Mouse (Mus musculus) liver, embryonic 11.5 days (tissue): ENCODE measurements around the gene Adamts2. TPM values are rescaled to one million over a fixed set of nuclear protein-coding genes. Genes with fewer than 3 reads are reported as not detected.

Experiments used
- ATAC-seq: fragments of 200-750 bp; cut with Nextera tagmentation; replicated peaks from 2 replicates; pipeline ENCODE4 v1.8.0; 2017; ENCODE audit warnings: moderate number of reproducible peaks, mild to moderate bottlenecking, moderate TSS enrichment, moderate library complexity; ENCODE audit not compliant: low FRiP score
- DNase-seq: peaks from one replicate; pipeline ENCODE4 v3.0.0-alpha.2; 2017; ENCODE audit warnings: low spot score
- H3K27ac ChIP-seq: fragments of 300-500 bp; sonication (generic); 2 replicates; pipeline ENCODE4 v1.5.1; 2014; ENCODE audit warnings: mild to moderate bottlenecking, low read depth, low read length, control low read depth
- H3K27me3 ChIP-seq: fragments of 300-500 bp; sonication (generic); replicated peaks from 2 replicates; pipeline ENCODE4 v1.6.1; 2014; ENCODE audit warnings: low read length, mixed read lengths; ENCODE audit not compliant: control insufficient read depth, insufficient read depth
- H3K36me3 ChIP-seq: fragments of 300-500 bp; sonication (generic); 2 replicates; pipeline ENCODE4 v1.6.1; 2014; ENCODE audit warnings: mild to moderate bottlenecking, low read length, moderate library complexity, mixed read lengths; ENCODE audit not compliant: control insufficient read depth, insufficient read depth
- H3K4me1 ChIP-seq: fragments of 300-500 bp; sonication (generic); replicated peaks from 2 replicates; pipeline ENCODE4 v1.6.1; 2014; ENCODE audit warnings: low read length, mixed read lengths; ENCODE audit not compliant: control insufficient read depth, insufficient read depth
- H3K4me2 ChIP-seq: fragments of 300-500 bp; sonication (generic); 2 replicates; pipeline ENCODE4 v1.6.1; 2014; ENCODE audit warnings: mild to moderate bottlenecking, control low read depth, moderate library complexity
- H3K4me3 ChIP-seq: fragments of 300-500 bp; sonication (generic); 2 replicates; pipeline ENCODE4 v1.5.1; 2014; ENCODE audit warnings: low read depth, low read length, control low read depth
- H3K9ac ChIP-seq: fragments of 300-500 bp; sonication (generic); 2 replicates; pipeline ENCODE4 v1.6.1; 2014; ENCODE audit warnings: low read depth, low read length, control low read depth
- H3K9me3 ChIP-seq: fragments of 300-500 bp; sonication (generic); 2 replicates; pipeline ENCODE4 v1.6.1; 2016; ENCODE audit warnings: low read length, inconsistent platforms, mixed read lengths; ENCODE audit not compliant: control insufficient read depth
- WGBS: fragments of 180-500 bp; shearing (Covaris S2); extraction: QIAGEN DNeasy Blood & Tissue Kit; methylation state at CpG from one replicate; pipeline ENCODE4 v1.1.7; 2014; 5-methylcytosine and 5-hydroxymethylcytosine counted together
- polyA plus RNA-seq: library from polyadenylated mRNA; unstranded; fragments of >200 nt; fragmentation: Nextera tagmentation; extraction: Ambion mirVana; gene quantifications from 2 replicates; pipeline ENCODE4 v1.2.1, GENCODE M21; 2014

Adamts2 gene
- polyA plus RNA-seq, 1 experiment from 2014 or later, result 4.2 TPM

DNA sequence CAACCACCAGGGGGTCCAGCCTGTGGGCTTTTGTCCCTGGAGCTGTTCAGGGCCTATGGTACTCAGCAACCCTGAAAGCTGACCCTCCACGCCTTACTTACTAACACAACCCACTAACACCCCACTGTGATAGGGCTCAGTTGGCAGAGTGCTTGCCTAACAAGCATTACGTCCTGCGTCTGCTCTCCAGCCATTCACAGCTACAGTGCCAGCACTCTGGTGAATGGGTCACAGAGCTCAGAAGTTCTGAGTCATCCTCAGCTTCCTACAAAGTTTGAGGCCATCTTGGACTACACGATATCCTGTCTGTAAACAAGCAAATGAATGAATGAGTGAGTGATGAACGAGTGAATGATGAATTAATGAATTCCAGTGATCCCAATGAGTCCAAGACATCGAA is 118.5 kb downstream of the Adamts2 start:
- Histone ChIP-seq H3K4me3 (no peak overlapping the region), H3K4me2 (no peak overlapping the region), H3K36me3 (no peaks in the 10 kb centered on the region), H3K27me3 (no peaks in the 10 kb centered on the region), H3K9ac (no peak overlapping the region), H3K27ac (no peak overlapping the region), H3K4me1 (no peaks in the 10 kb centered on the region), H3K9me3 (no peaks in the 10 kb centered on the region)
- no peak for ATAC-seq
- DNase-seq, result no peak
- 78% methylated on average over 6 of the region's 6 CpGs for WGBS

DNA sequence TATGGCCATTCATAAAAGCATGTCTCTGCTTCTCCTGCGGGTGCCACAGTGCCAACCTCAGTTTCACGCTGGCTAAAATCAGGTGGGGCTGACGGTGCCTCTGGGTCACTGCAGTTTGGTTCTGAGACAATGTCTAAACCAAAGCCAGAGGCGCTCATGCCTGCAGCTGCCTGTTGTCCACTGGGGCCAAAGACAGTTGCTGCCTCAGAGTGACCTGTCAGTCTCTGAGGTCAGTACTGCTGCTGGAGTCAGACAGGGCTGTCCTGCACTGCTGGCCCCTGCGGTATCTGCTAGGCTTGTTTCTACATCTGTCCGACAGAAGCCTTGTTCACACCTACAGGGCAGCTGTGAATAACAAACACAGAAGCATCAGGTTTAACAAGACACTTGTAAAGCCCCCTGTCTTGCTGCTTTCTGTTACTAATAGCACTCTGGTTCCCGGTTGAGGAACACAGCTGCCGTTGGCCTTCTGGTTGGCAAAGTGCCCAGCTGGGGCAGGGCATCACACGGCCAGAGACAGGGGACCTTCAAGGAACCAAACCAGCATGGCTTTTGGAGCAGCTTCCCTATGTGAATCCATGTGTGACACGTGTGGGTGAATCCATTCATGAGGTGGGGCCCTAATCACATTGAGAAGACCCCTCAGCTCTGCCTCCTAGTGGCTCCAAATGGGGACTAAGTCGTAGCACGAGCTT is 119.1 kb downstream of the Adamts2 start:
- DNase-seq (no peak), ATAC-seq (no peak)
- 62% methylated on average over 12 of the region's 12 CpGs for WGBS
- no peaks in the 10 kb centered on the region for H3K4me1 ChIP-seq
- no peak overlapping the region for H3K9ac ChIP-seq
- H3K9me3 ChIP-seq, result no peaks in the 10 kb centered on the region
- H3K4me2 ChIP-seq, result no peak overlapping the region
- no peaks in the 10 kb centered on the region for H3K36me3 ChIP-seq
- no peak overlapping the region for H3K27ac ChIP-seq
- H3K27me3 ChIP-seq, result no peaks in the 10 kb centered on the region
- H3K4me3 ChIP-seq, result no peak overlapping the region

DNA sequence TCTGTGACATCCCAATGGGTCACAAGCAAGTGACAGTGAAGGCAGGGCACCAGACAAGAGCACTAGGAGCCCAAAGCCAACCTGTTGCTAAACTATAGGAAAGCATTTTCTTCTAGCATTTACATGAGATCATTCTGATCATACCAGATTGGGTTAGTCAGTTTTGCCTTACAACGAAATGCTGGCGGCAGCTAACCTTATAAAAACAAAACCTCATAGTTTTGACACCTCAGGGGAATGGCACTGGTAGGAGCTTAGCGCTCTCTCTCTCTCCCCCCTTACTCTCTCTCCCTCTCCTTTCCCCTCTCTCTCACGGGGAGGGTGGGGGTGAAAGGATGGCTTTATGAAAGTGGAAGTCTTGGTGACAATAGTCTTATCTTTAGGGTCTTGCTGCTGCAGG is 123.7 kb downstream of the Adamts2 start:
- WGBS, result 72% methylated on average over 4 of the region's 4 CpGs
- DNase-seq (no peak), ATAC-seq (no peak)
- Histone ChIP-seq H3K4me3 (no peak overlapping the region), H3K27ac (no peak overlapping the region), H3K4me2 (no peak overlapping the region), H3K4me1 (no peaks in the 10 kb centered on the region), H3K27me3 (no peaks in the 10 kb centered on the region), H3K36me3 (no peaks in the 10 kb centered on the region), H3K9me3 (no peaks in the 10 kb centered on the region), H3K9ac (no peak overlapping the region)

GRCm38 (mm10) chr11:50726035-50726434 is 124.2 kb downstream of the Adamts2 start:
- ATAC-seq, result no peak
- DNase-seq, result no peak
- no peak overlapping the region for H3K9ac ChIP-seq

GRCm38 (mm10) chr11:50733146-50733545 is 131.3 kb downstream of the Adamts2 start:
- peaks cover 3% of the 10 kb centered on the region; the same call in 1 of the 2 replicates for H3K4me1 ChIP-seq
- 36% methylated on average over 1 of the region's 3 CpGs for WGBS
- H3K27ac ChIP-seq, result no peak overlapping the region
- H3K4me2 ChIP-seq, result no peak overlapping the region
- no peaks in the 10 kb centered on the region for H3K9me3 ChIP-seq
- ATAC-seq (no peak), DNase-seq (no peak)
- H3K36me3 ChIP-seq, result no peaks in the 10 kb centered on the region
- no peak overlapping the region for H3K9ac ChIP-seq
- no peaks in the 10 kb centered on the region for H3K27me3 ChIP-seq
- H3K4me3 ChIP-seq, result no peak overlapping the region

More at GRCm38 (mm10) chr11:50726035-50726434, 124.2 kb downstream of the Adamts2 start:
- no peak overlapping the region for H3K4me2 ChIP-seq
- H3K4me1 ChIP-seq, result no peaks in the 10 kb centered on the region
- H3K36me3 ChIP-seq, result no peaks in the 10 kb centered on the region
- H3K9me3 ChIP-seq, result no peaks in the 10 kb centered on the region
- no peak overlapping the region for H3K27ac ChIP-seq
- no peaks in the 10 kb centered on the region for H3K27me3 ChIP-seq
- WGBS, result 74% methylated on average over 5 of the region's 5 CpGs
- H3K4me3 ChIP-seq, result no peak overlapping the region

DNA sequence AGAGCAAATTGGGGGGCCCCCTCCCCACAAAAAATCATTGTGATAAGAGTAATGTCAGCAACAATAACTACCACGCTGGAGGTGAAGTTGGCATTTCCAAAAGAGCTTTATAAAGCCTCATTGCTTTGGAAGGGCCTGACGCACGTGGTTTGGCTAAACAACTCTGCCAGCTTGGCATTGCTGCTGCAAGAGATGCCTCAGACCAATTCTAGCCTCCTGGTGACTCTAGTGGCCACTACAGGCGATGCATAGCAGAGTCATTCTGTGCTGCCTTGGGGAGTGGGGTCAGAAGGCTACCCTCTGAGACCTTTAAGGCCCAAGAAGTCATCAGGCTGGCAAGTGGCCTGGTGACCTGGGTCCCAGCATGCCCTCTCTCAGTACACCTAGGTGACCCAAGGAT is 132.2 kb downstream of the Adamts2 start:
- no peak overlapping the region for H3K4me3 ChIP-seq
- no peak overlapping the region for H3K4me2 ChIP-seq
- DNase-seq (no peak), ATAC-seq (no peak)
- H3K27ac ChIP-seq, result no peak overlapping the region
- WGBS, result 67% methylated on average over 4 of the region's 4 CpGs
- no peaks in the 10 kb centered on the region for H3K9me3 ChIP-seq
- no peak overlapping the region for H3K9ac ChIP-seq
- no peaks in the 10 kb centered on the region for H3K36me3 ChIP-seq
- no peaks in the 10 kb centered on the region for H3K27me3 ChIP-seq
- H3K4me1 ChIP-seq, result peaks cover 3% of the 10 kb centered on the region; the same call in 1 of the 2 replicates

DNA sequence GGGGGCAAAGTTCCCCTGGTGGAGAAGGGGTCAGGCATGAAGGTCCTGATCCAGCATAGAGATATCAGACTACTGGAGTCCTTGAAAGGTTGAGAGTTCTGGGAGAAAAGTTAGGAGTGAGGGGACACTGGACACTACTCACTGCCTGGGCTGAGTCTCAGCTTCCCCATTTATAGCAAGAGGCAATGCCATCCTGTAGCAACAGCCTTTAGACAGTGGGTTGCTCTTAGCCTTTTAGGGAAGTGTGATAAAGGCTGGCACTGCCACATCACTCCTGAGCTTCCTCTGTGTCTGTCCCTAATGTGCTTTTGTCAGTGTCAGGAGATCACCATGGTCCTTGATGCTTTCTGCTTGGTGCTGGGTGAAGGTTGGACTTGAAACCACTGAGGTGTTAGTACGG is 134.7 kb downstream of the Adamts2 start:
- no peak for ATAC-seq
- H3K4me2 ChIP-seq, result no peak overlapping the region
- no peaks in the 10 kb centered on the region for H3K27me3 ChIP-seq
- H3K36me3 ChIP-seq, result no peaks in the 10 kb centered on the region
- H3K4me1 ChIP-seq, result peaks cover 3% of the 10 kb centered on the region; the same call in 1 of the 2 replicates
- 85% methylated on average over 1 of the region's 1 CpGs for WGBS
- no peaks in the 10 kb centered on the region for H3K9me3 ChIP-seq
- no peak overlapping the region for H3K9ac ChIP-seq
- no peak for DNase-seq
- H3K27ac ChIP-seq, result no peak overlapping the region
- no peak overlapping the region for H3K4me3 ChIP-seq

- H3K4me2 ChIP-seq, result no peak overlapping the region
- H3K4me3 ChIP-seq, result no peak overlapping the region
- no peaks in the 10 kb centered on the region for H3K4me1 ChIP-seq
- no peaks in the 10 kb centered on the region for H3K27me3 ChIP-seq
- no peaks in the 10 kb centered on the region for H3K36me3 ChIP-seq
- no peak for ATAC-seq
- H3K9ac ChIP-seq, result no peak overlapping the region
- no peak overlapping the region for H3K27ac ChIP-seq
- no peak for DNase-seq
- 89% methylated on average over 1 of the region's 1 CpGs for WGBS
- no peaks in the 10 kb centered on the region for H3K9me3 ChIP-seq
These were observed 136.6 kb downstream of the Adamts2 start for GRCm38 (mm10) chr11:50738436-50738835.

DNA sequence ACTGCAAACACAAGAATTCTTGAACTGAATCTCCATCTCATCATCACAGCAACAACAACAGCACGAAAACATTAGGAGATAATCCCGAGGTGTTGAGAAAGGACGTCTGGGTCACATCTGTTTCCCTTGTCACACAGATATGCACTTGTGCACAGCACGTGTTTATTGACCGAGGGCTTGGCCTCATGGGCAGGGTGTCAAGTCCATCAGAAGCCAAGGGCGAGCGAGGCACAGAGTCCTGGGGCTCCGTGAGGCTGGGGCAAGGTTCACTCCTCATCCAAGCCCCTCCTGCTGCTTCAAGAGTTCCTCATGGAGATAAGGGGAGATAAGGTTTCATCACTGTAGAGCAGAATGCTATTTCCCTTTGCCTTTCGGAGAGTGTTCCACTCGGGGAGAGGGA is 137.6 kb downstream of the Adamts2 start:
- WGBS, result 25% methylated on average over 10 of the region's 10 CpGs
- no peaks in the 10 kb centered on the region for H3K36me3 ChIP-seq
- ATAC-seq, result no peak
- H3K27me3 ChIP-seq, result no peaks in the 10 kb centered on the region
- no peaks in the 10 kb centered on the region for H3K4me1 ChIP-seq
- no peak overlapping the region for H3K9ac ChIP-seq
- H3K4me3 ChIP-seq, result no peak overlapping the region
- no peak overlapping the region for H3K27ac ChIP-seq
- no peak for DNase-seq
- no peak overlapping the region for H3K4me2 ChIP-seq
- no peaks in the 10 kb centered on the region for H3K9me3 ChIP-seq
